Mouse (Mus musculus): Measurements from ENCODE around the gene Ifnar2.

DNA sequence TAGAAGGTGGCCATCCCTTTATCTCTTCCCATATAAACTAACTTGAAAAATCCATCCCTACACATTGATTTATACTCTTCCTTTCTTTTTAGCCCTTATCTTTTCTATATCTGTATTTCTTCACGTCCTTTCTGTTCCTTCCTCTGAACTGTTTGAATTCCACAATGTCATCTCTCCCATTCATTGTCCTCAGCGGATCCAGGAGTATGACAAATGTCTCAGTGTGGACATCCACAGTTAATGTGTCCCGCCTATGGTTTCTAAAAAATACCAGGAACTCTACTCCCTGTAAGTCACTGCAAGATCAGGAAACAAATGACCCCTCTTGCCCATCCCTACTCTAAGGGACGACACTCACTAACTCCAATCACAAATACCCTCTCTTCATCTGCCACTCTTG is 11.6 kb downstream of the Ifnar2 start:
- TF ChIP-seq POLR2A (IDR thresholded peaks at IDR 0.05; ENCODE audit: low read depth, low read length): no peak
- TF ChIP-seq MYC (IDR thresholded peaks at IDR 0.05; ENCODE audit: low read depth, low read length): no peak
- TF ChIP-seq ZC3H11A (IDR thresholded peaks at IDR 0.05; ENCODE audit: low read depth, low read length): no peak
- no peak for TF ChIP-seq CTCF (conservative IDR thresholded peaks at IDR 0.05 in 1 of 2, IDR thresholded peaks at IDR 0.05 in 1 of 2; ENCODE audit: low read depth in 2 of 2, low read length in 2 of 2)
- TF ChIP-seq EP300 (IDR thresholded peaks at IDR 0.05; ENCODE audit: low read length): no peak
- TF ChIP-seq POLR2AphosphoS2 (IDR thresholded peaks at IDR 0.05; ENCODE audit: low read depth, low read length): no peak
- TF ChIP-seq JUND (conservative IDR thresholded peaks at IDR 0.05; ENCODE audit: low read depth, low read length): no peak
- no peak for TF ChIP-seq BHLHE40 (IDR thresholded peaks at IDR 0.05; ENCODE audit: low read depth, low read length)
- no peak for TF ChIP-seq NRF1 (IDR thresholded peaks at IDR 0.05; ENCODE audit: low read depth, low read length)
- no peak for TF ChIP-seq NELFE (IDR thresholded peaks at IDR 0.05; ENCODE audit: low read depth, low read length)
- no peak for TF ChIP-seq ETS1 (conservative IDR thresholded peaks at IDR 0.05; ENCODE audit: low read depth, low read length)
